Mouse (Mus musculus): Measurements from ENCODE around the gene Zfyve1. TPM values are rescaled to one million over a fixed set of nuclear protein-coding genes. Genes with fewer than 3 reads are reported as not detected.

The Zfyve1 gene
- polyA plus RNA-seq, 1 experiment from 2014 or later = 16.6 TPM

- no peak for ATAC-seq (ENCODE audit: insufficient read depth, low FRiP score)
Observed at GRCm38 (mm10) chr12:83521083-83521482, 75.9 kb downstream of the Zfyve1 start.

DNA sequence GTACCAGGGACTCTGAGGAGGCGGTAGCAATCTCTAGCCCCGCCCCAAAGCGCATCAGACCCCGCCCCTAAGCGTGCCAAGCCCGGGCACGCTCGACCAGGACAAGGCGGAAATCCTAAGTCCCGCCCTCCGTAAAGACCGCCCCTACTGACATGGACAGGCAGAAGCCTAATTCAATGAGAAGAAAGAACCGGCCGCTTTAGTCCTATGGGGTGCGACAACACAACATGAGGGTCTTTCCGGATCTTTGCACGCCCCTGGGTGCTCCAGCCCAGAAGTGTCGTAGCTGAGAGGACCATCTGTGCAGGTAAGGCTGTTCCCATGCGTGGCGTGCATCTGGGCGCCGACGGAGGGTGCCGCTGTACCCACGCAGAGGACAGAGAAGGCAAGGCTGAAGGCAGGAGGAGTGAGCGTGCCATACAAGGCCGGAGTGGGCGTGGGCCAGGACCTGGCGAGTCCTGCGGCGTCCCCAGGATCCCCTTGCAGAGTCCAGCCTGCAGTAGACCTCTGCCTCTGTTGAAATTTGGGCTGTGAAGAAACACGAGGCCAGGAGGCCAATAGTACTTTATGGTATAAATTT lies 76.6 kb downstream of the Zfyve1 start, which contains the start of gene Dcaf4:
TSS of gene Dcaf4 (plus strand) at position 156 of the 580 bp plus-strand sequence.
- Histone ChIP-seq H3K36me3 (ENCODE audit: control insufficient read depth, insufficient read depth, low read length) (no peaks in the 10 kb centered on the region), H3K4me2 (ENCODE audit: low read depth, low read length) (peak within 1 kb of the TSS; percentile 50), H3K27me3 (ENCODE audit: control insufficient read depth, insufficient read depth, low read length) (no peaks in the 10 kb centered on the region), H3K9ac (ENCODE audit: low read length) (peak within 1 kb of the TSS; percentile 79), H3K27ac (ENCODE audit: low read length) (peak within 1 kb of the TSS; percentile 78), H3K4me1 (ENCODE audit: control insufficient read depth, insufficient read depth, low read length) (peaks cover 9% of the 10 kb centered on the region), H3K4me3 (replicated peaks; ENCODE audit: low read length) (peak within 1 kb of the TSS; percentile 75), H3K9me3 (replicated peaks; ENCODE audit: control insufficient read depth, low read length) (no peaks in the 10 kb centered on the region)
- under 1% methylated on average over 32 of the region's 32 CpGs for WGBS
- peak; percentile 99 for ATAC-seq (ENCODE audit: insufficient read depth, low FRiP score)

More at GRCm38 (mm10) chr12:83521083-83521482, 75.9 kb downstream of the Zfyve1 start:
- no peaks in the 10 kb centered on the region for H3K9me3 ChIP-seq (replicated peaks; ENCODE audit: control insufficient read depth, low read length)
- WGBS = 32% methylated on average over 8 of the region's 8 CpGs
- peaks cover 9% of the 10 kb centered on the region for H3K4me1 ChIP-seq (ENCODE audit: control insufficient read depth, insufficient read depth, low read length)
- H3K27me3 ChIP-seq (ENCODE audit: control insufficient read depth, insufficient read depth, low read length) = no peaks in the 10 kb centered on the region
- H3K27ac ChIP-seq (ENCODE audit: low read length) = peak overlapping the region; percentile 78
- peak overlapping the region; percentile 75 for H3K4me3 ChIP-seq (replicated peaks; ENCODE audit: low read length)
- peak overlapping the region; percentile 50 for H3K4me2 ChIP-seq (ENCODE audit: low read depth, low read length)
- no peaks in the 10 kb centered on the region for H3K36me3 ChIP-seq (ENCODE audit: control insufficient read depth, insufficient read depth, low read length)
- H3K9ac ChIP-seq (ENCODE audit: low read length) = peak overlapping the region; percentile 79

DNA sequence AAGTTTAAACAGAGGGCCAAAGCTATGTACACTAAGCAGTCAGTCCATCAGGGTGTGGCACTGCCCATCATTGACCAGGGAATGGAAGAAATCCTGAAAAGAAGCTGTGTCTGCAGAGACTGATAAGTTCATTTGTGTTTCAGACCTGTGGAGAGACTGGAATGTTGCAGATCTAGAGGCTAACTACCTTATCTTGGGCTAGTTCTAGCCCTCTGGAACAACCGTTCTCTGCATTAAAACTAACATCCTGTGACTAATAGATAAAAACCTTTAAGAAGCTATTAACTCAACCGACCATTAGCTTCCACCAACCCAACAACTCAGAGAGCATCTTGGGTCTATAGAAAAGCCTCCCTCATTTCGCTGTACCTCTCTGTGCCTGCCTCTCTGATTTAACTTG lies 79.4 kb downstream of the Zfyve1 start:
- Histone ChIP-seq H3K9ac (ENCODE audit: low read length) (no peak overlapping the region), H3K9me3 (replicated peaks; ENCODE audit: control insufficient read depth, low read length) (no peaks in the 10 kb centered on the region), H3K27ac (ENCODE audit: low read length) (no peak overlapping the region), H3K27me3 (ENCODE audit: control insufficient read depth, insufficient read depth, low read length) (no peaks in the 10 kb centered on the region), H3K4me1 (ENCODE audit: control insufficient read depth, insufficient read depth, low read length) (peaks cover 13% of the 10 kb centered on the region), H3K4me2 (ENCODE audit: low read depth, low read length) (no peak overlapping the region), H3K36me3 (ENCODE audit: control insufficient read depth, insufficient read depth, low read length) (no peaks in the 10 kb centered on the region), H3K4me3 (replicated peaks; ENCODE audit: low read length) (no peak overlapping the region)
- 69% methylated on average over 3 of the region's 3 CpGs for WGBS
- no peak for ATAC-seq (ENCODE audit: insufficient read depth, low FRiP score)

- Histone ChIP-seq H3K27ac (ENCODE audit: low read length) (no peak overlapping the region), H3K9me3 (replicated peaks; ENCODE audit: control insufficient read depth, low read length) (no peaks in the 10 kb centered on the region), H3K4me2 (ENCODE audit: low read depth, low read length) (no peak overlapping the region), H3K36me3 (ENCODE audit: control insufficient read depth, insufficient read depth, low read length) (no peaks in the 10 kb centered on the region), H3K4me1 (ENCODE audit: control insufficient read depth, insufficient read depth, low read length) (peaks cover 4% of the 10 kb centered on the region), H3K9ac (ENCODE audit: low read length) (no peak overlapping the region), H3K27me3 (ENCODE audit: control insufficient read depth, insufficient read depth, low read length) (no peaks in the 10 kb centered on the region), H3K4me3 (replicated peaks; ENCODE audit: low read length) (no peak overlapping the region)
- WGBS = 55% methylated on average over 4 of the region's 4 CpGs
- no peak for ATAC-seq (ENCODE audit: insufficient read depth, low FRiP score)
Observed at GRCm38 (mm10) chr12:83514216-83514615, 82.8 kb downstream of the Zfyve1 start.

DNA sequence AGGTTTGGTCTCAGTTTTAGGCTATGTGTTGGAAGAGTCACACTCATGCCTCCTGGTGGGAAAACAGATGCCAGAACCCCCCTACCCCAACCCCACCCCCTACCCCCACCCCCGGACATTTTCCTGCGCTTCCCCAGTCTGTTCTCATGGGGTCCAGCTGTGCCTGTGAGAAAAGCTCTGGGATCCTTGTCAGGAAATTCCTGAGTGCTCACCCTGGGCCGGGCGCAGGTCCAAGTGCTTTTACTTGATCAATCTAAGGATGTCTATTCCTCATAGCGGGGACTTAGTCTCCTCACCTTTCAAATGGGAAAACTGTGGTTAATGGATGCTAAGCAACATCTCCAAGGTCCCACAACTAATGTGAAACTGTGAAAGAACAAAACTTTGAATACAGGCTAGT lies 83.8 kb downstream of the Zfyve1 start:
- Histone ChIP-seq H3K4me3 (replicated peaks; ENCODE audit: low read length) (no peak overlapping the region), H3K9me3 (replicated peaks; ENCODE audit: control insufficient read depth, low read length) (no peaks in the 10 kb centered on the region), H3K27me3 (ENCODE audit: control insufficient read depth, insufficient read depth, low read length) (no peaks in the 10 kb centered on the region), H3K27ac (ENCODE audit: low read length) (no peak overlapping the region), H3K9ac (ENCODE audit: low read length) (no peak overlapping the region), H3K4me1 (ENCODE audit: control insufficient read depth, insufficient read depth, low read length) (peaks cover 4% of the 10 kb centered on the region), H3K36me3 (ENCODE audit: control insufficient read depth, insufficient read depth, low read length) (no peaks in the 10 kb centered on the region), H3K4me2 (ENCODE audit: low read depth, low read length) (no peak overlapping the region)
- peak; percentile 29; the same call in 1 of the 2 replicates for ATAC-seq (ENCODE audit: insufficient read depth, low FRiP score)
- 27% methylated on average over 5 of the region's 5 CpGs for WGBS

GRCm38 (mm10) chr12:83512783-83513182 lies 84.2 kb downstream of the Zfyve1 start:
- Histone ChIP-seq H3K4me1 (ENCODE audit: control insufficient read depth, insufficient read depth, low read length) (peaks cover 4% of the 10 kb centered on the region), H3K4me3 (replicated peaks; ENCODE audit: low read length) (no peak overlapping the region), H3K27me3 (ENCODE audit: control insufficient read depth, insufficient read depth, low read length) (no peaks in the 10 kb centered on the region), H3K9me3 (replicated peaks; ENCODE audit: control insufficient read depth, low read length) (no peaks in the 10 kb centered on the region), H3K27ac (ENCODE audit: low read length) (no peak overlapping the region), H3K36me3 (ENCODE audit: control insufficient read depth, insufficient read depth, low read length) (no peaks in the 10 kb centered on the region), H3K4me2 (ENCODE audit: low read depth, low read length) (no peak overlapping the region), H3K9ac (ENCODE audit: low read length) (no peak overlapping the region)
- no peak for ATAC-seq (ENCODE audit: insufficient read depth, low FRiP score)
- WGBS = 25% methylated on average over 4 of the region's 4 CpGs

- H3K36me3 ChIP-seq (ENCODE audit: control insufficient read depth, insufficient read depth, low read length) = no peaks in the 10 kb centered on the region
- no peak overlapping the region for H3K27ac ChIP-seq (ENCODE audit: low read length)
- H3K9me3 ChIP-seq (replicated peaks; ENCODE audit: control insufficient read depth, low read length) = no peaks in the 10 kb centered on the region
- ATAC-seq (ENCODE audit: insufficient read depth, low FRiP score) = no peak
- H3K4me1 ChIP-seq (ENCODE audit: control insufficient read depth, insufficient read depth, low read length) = peaks cover 4% of the 10 kb centered on the region
- no peak overlapping the region for H3K9ac ChIP-seq (ENCODE audit: low read length)
- WGBS = 72% methylated on average over 5 of the region's 5 CpGs
- H3K4me2 ChIP-seq (ENCODE audit: low read depth, low read length) = no peak overlapping the region
- H3K4me3 ChIP-seq (replicated peaks; ENCODE audit: low read length) = no peak overlapping the region
- no peaks in the 10 kb centered on the region for H3K27me3 ChIP-seq (ENCODE audit: control insufficient read depth, insufficient read depth, low read length)
Observed at GRCm38 (mm10) chr12:83510586-83510985, 86.4 kb downstream of the Zfyve1 start.

GRCm38 (mm10) chr12:83506543-83506942 lies 90.5 kb downstream of the Zfyve1 start:
- Histone ChIP-seq H3K9ac (ENCODE audit: low read length) (no peak overlapping the region), H3K4me1 (ENCODE audit: control insufficient read depth, insufficient read depth, low read length) (no peaks in the 10 kb centered on the region), H3K27ac (ENCODE audit: low read length) (no peak overlapping the region), H3K36me3 (ENCODE audit: control insufficient read depth, insufficient read depth, low read length) (no peaks in the 10 kb centered on the region), H3K27me3 (ENCODE audit: control insufficient read depth, insufficient read depth, low read length) (no peaks in the 10 kb centered on the region), H3K4me3 (replicated peaks; ENCODE audit: low read length) (no peak overlapping the region), H3K9me3 (replicated peaks; ENCODE audit: control insufficient read depth, low read length) (no peaks in the 10 kb centered on the region), H3K4me2 (ENCODE audit: low read depth, low read length) (no peak overlapping the region)
- no peak for ATAC-seq (ENCODE audit: insufficient read depth, low FRiP score)
- 70% methylated on average over 10 of the region's 10 CpGs for WGBS

DNA sequence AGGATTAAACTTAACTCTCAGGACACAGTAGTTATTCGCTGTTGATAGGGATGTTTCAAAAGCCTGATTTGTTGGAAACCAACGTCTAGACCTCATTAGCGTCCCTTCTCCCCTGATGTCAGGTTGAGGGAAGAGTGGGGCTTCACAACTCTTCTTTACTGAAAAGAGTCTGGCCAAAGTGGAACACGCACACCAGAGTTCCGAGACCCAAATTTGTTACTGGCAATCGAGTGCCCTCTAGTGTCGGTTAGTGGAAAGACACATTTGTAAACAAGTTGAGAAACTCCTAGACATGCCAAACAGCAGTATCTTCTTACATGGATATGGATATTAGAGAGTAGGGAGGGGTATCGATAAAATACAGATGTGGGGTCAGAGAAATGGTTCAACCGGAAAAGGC lies 94.8 kb downstream of the Zfyve1 start:
- no peaks in the 10 kb centered on the region for H3K36me3 ChIP-seq (ENCODE audit: control insufficient read depth, insufficient read depth, low read length)
- no peaks in the 10 kb centered on the region for H3K27me3 ChIP-seq (ENCODE audit: control insufficient read depth, insufficient read depth, low read length)
- no peak overlapping the region for H3K4me2 ChIP-seq (ENCODE audit: low read depth, low read length)
- H3K4me3 ChIP-seq (replicated peaks; ENCODE audit: low read length) = no peak overlapping the region
- no peaks in the 10 kb centered on the region for H3K4me1 ChIP-seq (ENCODE audit: control insufficient read depth, insufficient read depth, low read length)
- no peak overlapping the region for H3K27ac ChIP-seq (ENCODE audit: low read length)
- H3K9ac ChIP-seq (ENCODE audit: low read length) = no peak overlapping the region
- 4% methylated on average over 9 of the region's 9 CpGs for WGBS
- no peak for ATAC-seq (ENCODE audit: insufficient read depth, low FRiP score)
- no peaks in the 10 kb centered on the region for H3K9me3 ChIP-seq (replicated peaks; ENCODE audit: control insufficient read depth, low read length)

Data from stomach, embryonic 16.5 days (tissue).